Mouse (Mus musculus) liver, adult 2 months (tissue): Measurements from ENCODE around the gene Ciita.

Source experiments
- CTCF ChIP-seq: fragments of 200-500 bp; IDR thresholded peaks from 2 replicates; pipeline ENCODE4 v1.5.1; 2011; ENCODE audit warnings: low read depth, low read length, control low read depth
- POLR2A ChIP-seq: fragments of 200-500 bp; IDR thresholded peaks from 2 replicates; pipeline ENCODE4 v1.6.1; 2011; ENCODE audit warnings: low read length, control low read depth; ENCODE audit not compliant: insufficient read depth; ENCODE audit errors: extremely low read depth

GRCm38 (mm10) chr16:10503058-10503457, 23.2 kb downstream of the Ciita start:
- TF ChIP-seq POLR2A (no peak), CTCF (no peak)
